Mouse (Mus musculus) CD4-positive, CD25-positive, alpha-beta regulatory T cell, adult 9 weeks (primary cell): Measurements from ENCODE around the gene Gm8362. TPM values are rescaled to one million over a fixed set of nuclear protein-coding genes. Genes with fewer than 3 reads are reported as not detected.

ENCODE experiments used
- polyA plus RNA-seq: library from polyadenylated mRNA; unstranded; fragments of 100-300 nt; shearing (Covaris generic); gene quantifications from one replicate; pipeline ENCODE4 v1.2.1, GENCODE M21; 2017

Gm8362 gene
- polyA plus RNA-seq, result not detected

GRCm38 (mm10) chr14:6774311-6774710 lies at the start of gene Gm8362:
Gene Gm8362 (minus strand): TSS chr14:6774411.

GRCm38 (mm10) chr14:6742232-6742631 lies 32.0 kb downstream of the Gm8362 start, which contains the start of gene Gm3636:
Gene Gm3636 (minus strand): TSS chr14:6742332.

GRCm38 (mm10) chr14:6720151-6720550 lies 54.1 kb downstream of the Gm8362 start, which contains the start of gene Gm8050:
Gene Gm8050 (minus strand): TSS chr14:6720251.

Other genes with a start within 250 kb of the Gm8362 start
- gene Gm8356, start 237.1 kb downstream of the Gm8362 start, polyA plus RNA-seq, result not detected
- 0.33 TPM for gene Gm3629, start 183.8 kb downstream of the Gm8362 start, polyA plus RNA-seq
- not detected for gene Gm3460, start 152.0 kb downstream of the Gm8362 start, polyA plus RNA-seq
- gene Gm10251, start 90.2 kb downstream of the Gm8362 start, polyA plus RNA-seq, result 0.16 TPM
- not detected for gene Gm8050, start 54.2 kb downstream of the Gm8362 start, polyA plus RNA-seq
- gene Gm3636, start 32.1 kb downstream of the Gm8362 start, polyA plus RNA-seq, result 10.5 TPM
- not detected for gene Gm3642, start 65.9 kb upstream of the Gm8362 start, polyA plus RNA-seq
- gene Gm3667, start 115.6 kb upstream of the Gm8362 start, polyA plus RNA-seq, result 7.3 TPM
- not detected for gene Gm6356, start 199.4 kb upstream of the Gm8362 start, polyA plus RNA-seq